Comparison of ENCODE assay signal across 21 mouse cellular contexts in genomic region chr2:7223538-7223937, GRCm38 (mm10).
DNase-seq lines count a peak whose midpoint lies in the region; ATAC-seq and TF ChIP-seq lines count a peak whose summit lies in the region.
"Had no signal": no experiment of that assay in that cellular context is flagged by ENCODE, and none has a peak within 500 bp of the region (broad histone marks: within the 10 kb centered on the region; RNA-seq: fewer than 3 reads in every experiment).

No protein-coding gene starts in this region.

- WGBS in hindbrain, postnatal 0 days, result 34% methylated on average over 2 of the region's 2 CpGs
- WGBS in hindbrain, embryonic 11.5 days, result 40% methylated on average over 2 of the region's 2 CpGs
- WGBS in midbrain, embryonic 13.5 days, result 54% methylated on average over 2 of the region's 2 CpGs
- WGBS in midbrain, embryonic 16.5 days, result 45% methylated on average over 2 of the region's 2 CpGs

- DNase-seq in gastrocnemius, adult 2 months, result no peak
- DNase-seq in gastrocnemius, postnatal 4 days (ENCODE audit: low spot score in 2 of 2), result no peak
- peak; percentile 6 for DNase-seq in hindbrain, postnatal 0 days (ENCODE audit: low spot score)
- no peak for DNase-seq in hindbrain, embryonic 11.5 days (ENCODE audit: low spot score)
- no peak for DNase-seq in spleen, postnatal 14 days (ENCODE audit: low spot score in 2 of 2)
- DNase-seq: adrenal gland, adult 2 months; adrenal gland, postnatal 25 days; cerebellum, adult 8-10 months; cerebellum, postnatal 14 days; embryo, embryonic 11 days; heart, postnatal 36 days; kidney, adult 2 months had no signal

- no peak for ATAC-seq in hindbrain, postnatal 0 days
- no peak for ATAC-seq in hindbrain, embryonic 11.5 days (ENCODE audit: low FRiP score)
- ATAC-seq in midbrain, embryonic 13.5 days, result peak; percentile 55; the same call in 1 of the 2 replicates
- ATAC-seq in midbrain, embryonic 16.5 days, result no peak
- peak; percentile 32 to 67; a peak in 3 of 4 replicates for ATAC-seq in hematopoietic stem cell, adult 5-6 weeks (replicated peaks in 1 of 2; ENCODE audit: insufficient read depth in 1 of 2, low FRiP score in 2 of 2, low TSS enrichment in 1 of 2, low read depth in 1 of 2, poor library complexity in 2 of 2, severe bottlenecking in 2 of 2)
- ATAC-seq: forebrain, embryonic 15.5 days; intestine, embryonic 16.5 days had no signal

- no peak overlapping the region for H3K9ac ChIP-seq in hindbrain, postnatal 0 days (replicated peaks; ENCODE audit: low read length)
- H3K9ac ChIP-seq in hindbrain, embryonic 11.5 days (ENCODE audit: low read depth, low read length), result no peak overlapping the region
- H3K9ac ChIP-seq in midbrain, embryonic 13.5 days (replicated peaks), result no peak overlapping the region
- H3K9ac ChIP-seq in midbrain, embryonic 16.5 days (ENCODE audit: low read depth, low read length), result no peak overlapping the region
- H3K9ac ChIP-seq: embryonic facial prominence, embryonic 15.5 days; forebrain, embryonic 15.5 days; heart, embryonic 13.5 days had no signal

- no peaks in the 10 kb centered on the region for H3K4me1 ChIP-seq in hindbrain, postnatal 0 days (ENCODE audit: insufficient read depth, low read length)
- H3K4me1 ChIP-seq in hindbrain, embryonic 11.5 days (replicated peaks; ENCODE audit: control insufficient read depth, insufficient read depth, low read length), result 0 out of 2 replicates have a peak, but pooled peaks cover 4% of the 10 kb centered on the region
- H3K4me1 ChIP-seq in midbrain, embryonic 13.5 days (replicated peaks), result 0 out of 2 replicates have a peak, but pooled peaks cover 4% of the 10 kb centered on the region
- H3K4me1 ChIP-seq in midbrain, embryonic 16.5 days (ENCODE audit: control insufficient read depth, insufficient read depth, low read length), result no peaks in the 10 kb centered on the region
- H3K4me1 ChIP-seq: embryonic facial prominence, embryonic 15.5 days; forebrain, embryonic 15.5 days had no signal

- intact Hi-C loops in gastrocnemius, adult 2 months (cut with DNase I), result no loop called here

- H3K27me3 ChIP-seq in hindbrain, postnatal 0 days (ENCODE audit: insufficient read depth, low read length), result no peaks in the 10 kb centered on the region
- H3K27me3 ChIP-seq in hindbrain, embryonic 11.5 days (ENCODE audit: control insufficient read depth, insufficient read depth, low read length), result no peaks in the 10 kb centered on the region
- no peaks in the 10 kb centered on the region for H3K27me3 ChIP-seq in midbrain, embryonic 13.5 days
- no peaks in the 10 kb centered on the region for H3K27me3 ChIP-seq in midbrain, embryonic 16.5 days (ENCODE audit: control insufficient read depth, insufficient read depth, low read depth, low read length)
- H3K27me3 ChIP-seq: embryonic facial prominence, embryonic 15.5 days; forebrain, embryonic 15.5 days; heart, embryonic 13.5 days had no signal

- peak overlapping the region; percentile 4; the same call in 1 of the 2 replicates for H3K27ac ChIP-seq in gastrocnemius, adult 2 months
- H3K27ac ChIP-seq in hindbrain, postnatal 0 days, result no peak overlapping the region
- H3K27ac ChIP-seq in hindbrain, embryonic 11.5 days (ENCODE audit: low read depth, low read length), result no peak overlapping the region
- H3K27ac ChIP-seq in midbrain, embryonic 13.5 days, result no peak overlapping the region
- no peak overlapping the region for H3K27ac ChIP-seq in midbrain, embryonic 16.5 days (ENCODE audit: low read length)
- H3K27ac ChIP-seq: embryonic facial prominence, embryonic 15.5 days; forebrain, embryonic 10.5 days; forebrain, embryonic 15.5 days; heart, embryonic 13.5 days had no signal

- H3K9me3 ChIP-seq in hindbrain, postnatal 0 days (ENCODE audit: low read length), result no peaks in the 10 kb centered on the region
- H3K9me3 ChIP-seq in hindbrain, embryonic 11.5 days (ENCODE audit: control insufficient read depth, low read length), result no peaks in the 10 kb centered on the region
- H3K9me3 ChIP-seq in midbrain, embryonic 13.5 days, result no peaks in the 10 kb centered on the region
- no peaks in the 10 kb centered on the region for H3K9me3 ChIP-seq in midbrain, embryonic 16.5 days (replicated peaks; ENCODE audit: control insufficient read depth, low read length, poor library complexity, severe bottlenecking)
- H3K9me3 ChIP-seq: embryonic facial prominence, embryonic 15.5 days; forebrain, embryonic 10.5 days; forebrain, embryonic 15.5 days; heart, embryonic 13.5 days had no signal

- no peaks in the 10 kb centered on the region for H3K36me3 ChIP-seq in hindbrain, postnatal 0 days (ENCODE audit: insufficient read depth, low read length)
- no peaks in the 10 kb centered on the region for H3K36me3 ChIP-seq in hindbrain, embryonic 11.5 days (ENCODE audit: control insufficient read depth, insufficient read depth, low read length)
- H3K36me3 ChIP-seq in midbrain, embryonic 13.5 days, result no peaks in the 10 kb centered on the region
- H3K36me3 ChIP-seq in midbrain, embryonic 16.5 days (ENCODE audit: control insufficient read depth, insufficient read depth, low read length), result no peaks in the 10 kb centered on the region
- H3K36me3 ChIP-seq: embryonic facial prominence, embryonic 15.5 days; forebrain, embryonic 10.5 days; forebrain, embryonic 15.5 days; heart, embryonic 13.5 days had no signal

- TF ChIP-seq CTCF in gastrocnemius, adult 2 months (IDR thresholded peaks at IDR 0.05), result no peak
- TF ChIP-seq CTCF in hindbrain, postnatal 0 days (IDR thresholded peaks at IDR 0.05; ENCODE audit: low read depth), result no peak

- H3K4me3 ChIP-seq in gastrocnemius, adult 2 months, result no peak overlapping the region
- H3K4me3 ChIP-seq in hindbrain, postnatal 0 days (ENCODE audit: low read length), result no peak overlapping the region
- H3K4me3 ChIP-seq in hindbrain, embryonic 11.5 days (ENCODE audit: low read depth, low read length), result no peak overlapping the region
- no peak overlapping the region for H3K4me3 ChIP-seq in midbrain, embryonic 13.5 days (replicated peaks)
- no peak overlapping the region for H3K4me3 ChIP-seq in midbrain, embryonic 16.5 days (ENCODE audit: low read depth, low read length)
- H3K4me3 ChIP-seq: embryonic facial prominence, embryonic 15.5 days; erythroblast, embryonic 14.5 days; forebrain, embryonic 10.5 days; forebrain, embryonic 15.5 days; heart, embryonic 13.5 days had no signal

- no peak overlapping the region for H3K4me2 ChIP-seq in hindbrain, postnatal 0 days (ENCODE audit: low read depth, low read length)
- no peak overlapping the region for H3K4me2 ChIP-seq in hindbrain, embryonic 11.5 days (replicated peaks; ENCODE audit: low read depth, low read length)
- no peak overlapping the region for H3K4me2 ChIP-seq in midbrain, embryonic 13.5 days (replicated peaks)
- H3K4me2 ChIP-seq in midbrain, embryonic 16.5 days (ENCODE audit: low read length), result no peak overlapping the region
- H3K4me2 ChIP-seq: embryonic facial prominence, embryonic 15.5 days; forebrain, embryonic 15.5 days; heart, embryonic 13.5 days had no signal

Comparison
In these comparisons a context has a peak if more than half of its experiments do, and no peak if none do; other contexts are left out.
1. ATAC-seq: peak in midbrain, embryonic 13.5 days (single experiment) and hematopoietic stem cell, adult 5-6 weeks (2 of 2); none in hindbrain, postnatal 0 days (single experiment), hindbrain, embryonic 11.5 days (single experiment) and midbrain, embryonic 16.5 days (single experiment).